Mouse (Mus musculus) kidney, postnatal 0 days (tissue): Measurements from ENCODE around the gene Rpl15. TPM values are rescaled to one million over a fixed set of nuclear protein-coding genes. Genes with fewer than 3 reads are reported as not detected.
"Not testable (repeated sequence)": the region's sequence is repeated elsewhere in the genome, so short reads cannot be mapped to it uniquely, and the experiment has no call there.

Source experiments
- ATAC-seq: fragments of 200-750 bp; cut with Nextera tagmentation; replicated peaks from 2 replicates; pipeline ENCODE4 v1.8.0; 2017; ENCODE audit warnings: low read depth, moderate number of reproducible peaks, moderate TSS enrichment, moderate library complexity; ENCODE audit not compliant: low FRiP score
- DNase-seq: peaks from one replicate; pipeline ENCODE4 v3.0.0-alpha.2; 2016; ENCODE audit warnings: low spot score
- H3K27ac ChIP-seq: fragments of 300-500 bp; sonication (generic); 2 replicates; pipeline ENCODE4 v1.5.1; 2014; ENCODE audit warnings: mild to moderate bottlenecking
- H3K27me3 ChIP-seq: fragments of 300-500 bp; sonication (generic); 2 replicates; pipeline ENCODE4 v1.6.1; 2014; ENCODE audit warnings: low read length, mixed read lengths; ENCODE audit not compliant: insufficient read depth
- H3K36me3 ChIP-seq: fragments of 300-500 bp; sonication (generic); 2 replicates; pipeline ENCODE4 v1.6.1; 2014; ENCODE audit warnings: low read length, mixed read lengths; ENCODE audit not compliant: insufficient read depth
- H3K4me1 ChIP-seq: fragments of 300-500 bp; sonication (generic); replicated peaks from 2 replicates; pipeline ENCODE4 v1.6.1; 2014; ENCODE audit warnings: antibody characterized with exemption, low read length, mixed read lengths; ENCODE audit not compliant: insufficient read depth
- H3K4me2 ChIP-seq: fragments of 300-500 bp; sonication (generic); 2 replicates; pipeline ENCODE4 v1.6.1; 2014; ENCODE audit warnings: mild to moderate bottlenecking, low read length, moderate library complexity, mixed read lengths
- H3K4me3 ChIP-seq: fragments of 300-500 bp; sonication (generic); replicated peaks from 2 replicates; pipeline ENCODE4 v1.5.1; 2014; ENCODE audit warnings: low read depth, low read length
- H3K9ac ChIP-seq: fragments of 300-500 bp; sonication (generic); 2 replicates; pipeline ENCODE4 v1.6.1; 2014; ENCODE audit warnings: low read depth, low read length
- H3K9me3 ChIP-seq: fragments of 300-500 bp; sonication (generic); replicated peaks from 2 replicates; pipeline ENCODE4 v1.6.1; 2016; ENCODE audit warnings: low read length, inconsistent platforms, mixed read lengths
- CTCF ChIP-seq: IDR thresholded peaks from 2 replicates; pipeline ENCODE4 v1.5.1; 2016; ENCODE audit warnings: antibody characterized with exemption, low read depth, mild to moderate bottlenecking, moderate library complexity
- WGBS: fragments of 180-500 bp; shearing (Covaris S2); extraction: QIAGEN DNeasy Blood & Tissue Kit; methylation state at CpG from one replicate; pipeline ENCODE4 v1.1.7; 2014; 5-methylcytosine and 5-hydroxymethylcytosine counted together
- polyA plus RNA-seq: library from polyadenylated mRNA; unstranded; fragments of >200 nt; fragmentation: Nextera tagmentation; extraction: Ambion mirVana; gene quantifications from 2 replicates; pipeline ENCODE4 v1.2.1, GENCODE M21; 2015

Gene Rpl15
- polyA plus RNA-seq, 1 experiment from 2014 or later: 558 TPM

- Histone ChIP-seq H3K4me1 (no peaks in the 10 kb centered on the region), H3K36me3 (peaks cover 11% of the 10 kb centered on the region), H3K9ac (no peak overlapping the region), H3K9me3 (no peaks in the 10 kb centered on the region), H3K27me3 (no peaks in the 10 kb centered on the region), H3K27ac (no peak overlapping the region), H3K4me3 (no peak overlapping the region), H3K4me2 (no peak overlapping the region)
- TF ChIP-seq CTCF: no peak
- ATAC-seq (no peak), DNase-seq (no peak)
- WGBS: 87% methylated on average over 3 of the region's 3 CpGs
These were observed 14.3 kb upstream of the Rpl15 start for GRCm38 (mm10) chr14:18285476-18285875.

GRCm38 (mm10) chr14:18284581-18284980 lies 13.4 kb upstream of the Rpl15 start:
- no peaks in the 10 kb centered on the region for H3K27me3 ChIP-seq
- H3K9ac ChIP-seq: no peak overlapping the region
- DNase-seq: peak; percentile 52
- H3K36me3 ChIP-seq: peaks cover 16% of the 10 kb centered on the region
- H3K9me3 ChIP-seq: no peaks in the 10 kb centered on the region
- no peak overlapping the region for H3K4me2 ChIP-seq
- whole genome bisulfite sequencing: 87% methylated on average over 2 of the region's 2 CpGs
- TF ChIP-seq CTCF: peak; percentile 67
- no peaks in the 10 kb centered on the region for H3K4me1 ChIP-seq
- no peak overlapping the region for H3K4me3 ChIP-seq
- no peak overlapping the region for H3K27ac ChIP-seq
- ATAC-seq: no peak

- H3K4me1 ChIP-seq: no peaks in the 10 kb centered on the region
- no peak for DNase-seq
- ATAC-seq: no peak
- H3K36me3 ChIP-seq: peaks cover 27% of the 10 kb centered on the region
- no peak for TF ChIP-seq CTCF
- no peak overlapping the region for H3K27ac ChIP-seq
- H3K9ac ChIP-seq: no peak overlapping the region
- no peaks in the 10 kb centered on the region for H3K27me3 ChIP-seq
- H3K9me3 ChIP-seq: no peaks in the 10 kb centered on the region
- WGBS: 88% methylated on average over 5 of the region's 5 CpGs
- no peak overlapping the region for H3K4me3 ChIP-seq
- H3K4me2 ChIP-seq: no peak overlapping the region
These were observed 9.2 kb upstream of the Rpl15 start for GRCm38 (mm10) chr14:18280375-18280774.

- TF ChIP-seq CTCF: no peak
- Histone ChIP-seq H3K9me3 (no peaks in the 10 kb centered on the region), H3K4me1 (no peaks in the 10 kb centered on the region), H3K4me3 (no peak overlapping the region), H3K27ac (no peak overlapping the region), H3K36me3 (0 out of 2 replicates have a peak, but pooled peaks cover 11% of the 10 kb centered on the region), H3K27me3 (no peaks in the 10 kb centered on the region), H3K9ac (no peak overlapping the region), H3K4me2 (no peak overlapping the region)
- no peak for DNase-seq
- no peak for ATAC-seq
- WGBS: 92% methylated on average over 1 of the region's 1 CpGs
These were observed 3.3 kb upstream of the Rpl15 start for GRCm38 (mm10) chr14:18274526-18274925.

- Histone ChIP-seq H3K4me1 (no peaks in the 10 kb centered on the region), H3K36me3 (peaks cover 14% of the 10 kb centered on the region; the same call in 1 of the 2 replicates), H3K27ac (no peak overlapping the region), H3K9ac (peak overlapping the region; percentile 50; the same call in 1 of the 2 replicates), H3K9me3 (no peaks in the 10 kb centered on the region), H3K4me2 (peak overlapping the region; percentile 74), H3K4me3 (peak overlapping the region; percentile 97), H3K27me3 (no peaks in the 10 kb centered on the region)
- no peak for TF ChIP-seq CTCF
- ATAC-seq: no peak
- no peak for DNase-seq
- WGBS: 7% methylated on average over 7 of the region's 7 CpGs
These were observed 475 bp upstream of the Rpl15 start for GRCm38 (mm10) chr14:18271666-18272065.

- Histone ChIP-seq H3K27ac (peak overlapping the region; percentile 88), H3K36me3 (peaks cover 14% of the 10 kb centered on the region; the same call in 1 of the 2 replicates), H3K4me2 (peak overlapping the region; percentile 68), H3K4me3 (peak overlapping the region; percentile 97), H3K9ac (peak overlapping the region; percentile 98)
- not testable (repeated sequence) for H3K9me3 ChIP-seq, ATAC-seq, H3K4me1 ChIP-seq, H3K27me3 ChIP-seq
- under 1% methylated on average over 21 of the region's 24 CpGs for WGBS
- peak; percentile 35 for DNase-seq
These were observed 1.2 kb downstream of the Rpl15 start for GRCm38 (mm10) chr14:18269947-18270528.

GRCm38 (mm10) chr14:18263427-18263826 lies 7.8 kb downstream of the Rpl15 start:
- Histone ChIP-seq H3K36me3 (peaks cover 12% of the 10 kb centered on the region; the same call in 1 of the 2 replicates), H3K4me3 (no peak overlapping the region), H3K9me3 (no peaks in the 10 kb centered on the region), H3K4me2 (no peak overlapping the region), H3K27ac (no peak overlapping the region), H3K27me3 (no peaks in the 10 kb centered on the region), H3K9ac (no peak overlapping the region), H3K4me1 (no peaks in the 10 kb centered on the region)
- DNase-seq (no peak), ATAC-seq (no peak)
- no peak for TF ChIP-seq CTCF
- WGBS: 59% methylated on average over 4 of the region's 4 CpGs
